Mouse (Mus musculus): ENCODE results near the gene H2-DMb1. TPM values are rescaled to one million over a fixed set of nuclear protein-coding genes. Genes with fewer than 3 reads are reported as not detected.

Gene H2-DMb1
- 2.4 and 3.0 TPM in 2 replicates for total RNA-seq (2021)
- long read RNA-seq, transcript H2-DMb1-201 (6 exons, 1,404 nt), result major isoform, 9 of 10 reads
- long read RNA-seq, partial matches to known transcripts, result 0 of 10 reads
- long read RNA-seq, other reads (novel, unspliced or antisense), result 1 of 10 reads

DNA sequence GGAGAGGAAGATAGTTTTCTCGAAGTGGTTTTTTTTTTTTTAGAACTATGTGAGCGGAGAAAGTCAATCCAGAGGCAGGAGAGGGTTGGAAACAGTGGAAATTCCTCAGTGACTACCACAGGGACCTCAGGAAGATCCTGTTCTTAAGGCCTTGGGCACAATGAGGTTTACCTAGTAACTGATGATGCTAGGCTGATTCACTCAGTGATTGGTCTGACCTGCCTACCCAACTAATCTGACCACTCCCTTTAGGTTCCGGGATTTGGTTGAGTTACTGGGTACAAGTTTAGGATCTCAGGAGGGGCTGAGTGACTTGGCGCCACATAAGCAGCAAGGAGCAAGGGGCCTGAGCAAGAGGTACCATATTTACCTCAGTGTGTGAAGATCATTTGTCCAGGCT, at the start of gene H2-DMb1:
Gene H2-DMb1 (plus strand): TSS at position 150 of the 400 bp plus-strand sequence.
- no peak for DNase-seq

DNA sequence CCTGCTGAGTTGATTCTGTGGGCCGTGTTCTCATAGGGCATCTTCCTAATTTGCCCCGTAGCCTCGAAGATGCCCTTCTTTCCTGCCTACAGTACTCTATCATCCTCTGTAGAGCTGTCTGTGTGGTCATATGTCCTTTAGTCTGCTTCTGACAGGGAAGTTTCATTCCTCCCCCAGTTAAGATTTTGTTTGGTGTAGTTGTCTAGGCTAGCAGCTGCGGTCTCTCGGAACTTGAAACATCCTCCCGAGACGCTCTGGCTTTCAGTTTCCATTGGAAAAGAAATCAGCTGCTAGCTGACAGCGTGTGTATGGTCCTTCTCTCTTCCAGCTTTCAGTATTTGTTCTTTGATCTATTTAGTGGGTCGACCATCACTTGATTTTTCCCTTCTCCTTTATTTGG, 48.1 kb upstream of the H2-DMb1 start:
- no peak for DNase-seq

- no peak for DNase-seq
These were observed 46.3 kb upstream of the H2-DMb1 start for GRCm38 (mm10) chr17:34106555-34106954.

DNA sequence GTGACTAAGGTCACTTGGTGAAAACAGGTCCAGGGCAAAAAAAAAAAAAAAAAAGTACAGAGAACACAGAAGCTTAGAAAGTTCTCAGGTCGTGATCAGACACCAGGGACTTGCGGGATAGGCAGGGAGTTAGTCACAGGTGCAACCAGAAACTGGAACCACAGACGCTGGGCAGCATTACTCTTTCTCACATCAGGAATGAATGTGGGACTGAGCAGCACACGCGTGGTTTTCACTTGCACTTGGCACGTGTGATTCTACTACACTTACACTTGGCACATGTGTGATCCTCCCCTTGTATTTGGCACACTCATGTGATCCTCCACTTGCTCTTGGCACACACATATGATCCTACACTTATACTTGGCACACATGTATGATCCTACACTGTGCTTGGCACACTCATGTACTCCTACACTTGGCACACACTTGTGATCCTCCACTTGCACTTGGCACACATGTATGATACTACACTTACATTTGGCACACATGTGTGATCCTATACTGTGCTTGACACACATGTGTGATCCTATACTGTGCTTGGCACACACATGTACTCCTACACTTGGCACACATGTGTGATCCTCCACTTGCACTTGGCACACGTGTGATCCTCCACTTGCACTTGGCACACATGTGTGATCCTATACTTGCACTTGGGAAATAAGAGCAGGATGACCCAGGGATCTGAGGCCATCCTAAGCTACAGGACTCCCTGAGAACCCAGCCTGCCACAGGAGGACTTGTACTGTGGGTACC, 45.6 kb upstream of the H2-DMb1 start:
- DNase-seq, result no peak

- DNase-seq, result no peak
These were observed 44.4 kb upstream of the H2-DMb1 start for GRCm38 (mm10) chr17:34108460-34108859.

DNA sequence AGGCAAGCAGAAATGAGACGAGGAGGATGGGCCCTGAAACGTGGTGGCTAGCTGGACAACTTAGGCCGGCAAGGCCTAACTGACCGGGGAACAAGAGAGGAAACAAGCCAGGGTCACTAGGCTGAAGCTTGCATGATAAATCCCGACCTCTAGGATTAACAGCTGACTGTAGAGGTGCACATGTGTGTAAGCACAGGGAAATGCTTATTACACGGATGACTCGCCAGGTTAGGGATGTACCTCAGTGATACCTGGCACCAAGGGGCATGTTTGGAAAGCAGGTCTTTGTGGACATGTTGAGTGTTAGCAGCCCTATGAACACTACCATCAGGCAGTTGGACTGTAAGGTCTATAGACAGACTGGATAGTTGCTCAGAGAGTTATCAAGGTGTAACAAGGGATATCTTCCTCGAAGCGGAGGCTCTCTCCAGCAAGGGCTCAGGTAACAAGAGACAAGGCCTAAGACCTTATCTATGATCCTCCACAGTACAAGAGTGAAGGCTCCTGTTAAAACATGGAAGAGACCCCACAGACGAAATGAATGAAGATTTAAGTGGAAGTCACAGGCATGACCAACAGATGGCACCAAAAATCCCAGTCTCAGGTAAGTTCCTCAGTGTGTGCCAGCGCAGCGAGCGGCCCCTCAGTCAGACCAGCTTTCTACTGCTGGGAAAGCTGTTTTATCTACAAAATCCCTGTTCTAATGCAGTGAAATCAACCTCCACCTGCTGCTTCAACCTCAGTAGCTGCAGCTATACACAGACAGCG, 43.6 kb upstream of the H2-DMb1 start:
- no peak for DNase-seq

- no peak for DNase-seq
These were observed 43.1 kb upstream of the H2-DMb1 start for GRCm38 (mm10) chr17:34109806-34110195.

- DNase-seq, result no peak
These were observed 42.6 kb upstream of the H2-DMb1 start for GRCm38 (mm10) chr17:34110309-34110708.

DNA sequence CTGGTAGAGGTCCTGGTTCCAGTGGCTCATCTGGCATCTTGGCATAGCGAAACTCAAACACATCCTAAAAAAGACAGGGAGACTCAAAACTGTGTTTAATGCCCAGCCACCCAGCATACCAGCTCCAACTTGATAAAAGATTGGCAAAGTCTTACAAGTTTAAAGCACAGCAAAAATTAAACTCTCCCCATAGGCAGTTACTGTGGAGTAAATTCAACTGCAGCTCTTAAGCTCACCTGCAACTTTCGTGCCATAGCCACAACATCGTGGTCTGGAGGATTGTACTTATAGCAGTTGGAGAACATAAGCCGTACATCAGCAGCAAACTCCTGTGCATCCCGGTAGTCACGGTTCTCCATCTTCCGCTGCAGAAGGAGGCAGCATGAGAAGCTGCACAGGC, 38.8 kb upstream of the H2-DMb1 start:
- DNase-seq, result no peak

- DNase-seq, result no peak
These were observed 36.0 kb upstream of the H2-DMb1 start for GRCm38 (mm10) chr17:34116736-34117370.

- no peak for DNase-seq
These were observed 35.3 kb upstream of the H2-DMb1 start for GRCm38 (mm10) chr17:34117421-34118112.

DNA sequence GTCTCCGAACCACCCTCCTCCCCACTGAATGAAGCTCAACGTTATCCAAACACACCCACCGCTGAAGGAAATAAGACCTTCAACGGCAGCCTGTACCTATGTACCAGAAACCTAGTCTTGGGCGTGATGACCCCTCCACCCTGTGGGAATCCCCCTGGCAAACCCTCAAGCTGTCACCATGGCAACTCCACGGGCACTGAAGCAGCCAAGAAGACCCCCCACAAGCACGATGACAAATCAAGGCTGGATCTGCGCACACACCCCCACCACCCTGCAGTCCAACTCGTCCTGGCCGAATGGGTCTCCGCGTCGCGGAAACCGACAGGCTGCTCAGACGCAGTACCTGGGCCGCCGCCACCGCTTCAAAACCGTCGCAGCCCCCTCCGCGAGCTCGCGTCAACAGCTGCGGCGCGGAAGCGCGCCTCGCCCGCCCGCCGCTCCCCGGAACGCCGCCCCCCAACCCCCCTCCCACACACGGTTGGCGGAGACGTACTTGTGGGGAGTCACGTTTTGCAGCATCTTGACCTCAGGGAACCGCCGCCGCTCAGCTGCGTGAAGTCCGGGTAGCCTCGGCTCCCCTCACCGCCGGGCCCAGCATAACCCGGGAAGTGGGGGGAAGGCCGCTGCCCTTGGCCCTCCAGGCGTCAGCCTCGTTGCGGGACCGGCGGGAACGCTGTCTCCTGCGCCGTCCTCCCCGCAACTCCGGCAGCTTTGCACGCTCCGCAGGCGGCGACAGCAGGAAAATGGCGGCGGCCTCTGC, 34.6 kb upstream of the H2-DMb1 start:
- peak; percentile 48 for DNase-seq

DNA sequence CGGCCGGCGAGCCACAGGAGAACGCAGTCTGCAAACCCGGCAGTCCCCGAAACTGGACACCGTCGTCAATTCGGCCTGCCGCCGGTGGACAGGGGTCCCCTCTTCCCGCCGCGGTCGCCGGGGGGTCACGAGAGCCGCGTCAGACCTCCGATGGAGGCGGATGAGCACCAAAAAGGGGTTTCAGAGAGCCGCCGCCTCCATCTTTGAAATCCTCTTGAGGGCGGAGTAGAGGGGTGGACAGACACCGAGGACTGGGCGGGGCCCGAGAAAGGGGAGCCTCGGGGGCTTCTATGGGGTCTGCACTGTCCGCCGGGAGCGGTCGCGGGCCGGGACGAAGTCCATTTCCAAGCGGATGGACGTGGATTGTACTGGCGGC, 34.0 kb upstream of the H2-DMb1 start:
- DNase-seq, result no peak

GRCm38 (mm10) chr17:34119249-34120179, 33.4 kb upstream of the H2-DMb1 start, which contains the start of gene H2-DMa:
H2-DMa (plus strand) TSS chr17:34119541.
- DNase-seq, result peak; percentile 97

DNA sequence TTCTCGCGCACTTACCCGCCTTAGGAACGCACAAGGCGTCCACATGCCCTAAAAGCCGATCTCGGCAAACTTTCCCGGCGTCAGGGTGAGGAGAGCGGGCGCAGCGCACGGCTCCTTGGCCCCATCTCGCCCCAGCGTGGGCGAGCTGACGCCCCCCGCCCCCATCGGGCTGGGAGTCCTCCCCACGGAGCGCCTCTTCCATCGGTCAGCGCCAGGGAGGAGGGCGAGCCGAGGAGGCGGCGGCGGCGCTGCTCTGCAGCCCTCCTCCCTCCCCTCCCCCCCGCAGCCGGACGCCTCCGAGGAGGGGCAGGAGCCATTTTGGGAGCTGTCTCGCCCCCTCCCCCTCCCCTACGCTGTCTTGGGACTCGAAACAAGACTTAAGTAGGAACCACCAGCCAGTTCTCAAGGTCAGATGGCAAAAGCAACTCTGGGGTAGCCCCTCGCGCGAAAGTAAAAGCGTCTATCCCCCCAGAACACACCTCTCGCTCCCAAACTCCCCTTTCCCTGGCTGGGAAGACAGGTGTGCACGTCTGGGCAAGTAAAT, 32.6 kb upstream of the H2-DMb1 start:
- DNase-seq, result peak; percentile 90

DNA sequence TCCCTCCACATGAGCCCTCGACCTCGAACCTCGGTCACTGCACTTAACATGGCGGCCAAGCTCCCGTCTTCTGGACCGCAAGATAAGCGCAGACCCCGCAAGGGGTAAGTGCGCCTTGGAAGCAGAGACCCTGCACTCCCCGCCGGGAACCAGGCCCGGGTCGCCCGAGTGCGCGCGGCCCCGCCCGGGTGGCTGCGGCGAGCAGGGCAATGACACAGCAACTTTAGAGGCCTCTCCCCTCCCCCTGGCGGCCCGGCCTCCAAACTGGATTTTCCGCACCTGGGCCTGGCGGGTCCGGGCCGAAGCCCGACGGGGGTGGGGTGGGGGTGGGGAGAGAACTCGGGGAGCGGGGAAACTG, 32.1 kb upstream of the H2-DMb1 start:
- peak; percentile 82 for DNase-seq

GRCm38 (mm10) chr17:34121172-34121878, 31.5 kb upstream of the H2-DMb1 start:
- DNase-seq, result peak; percentile 85

DNA sequence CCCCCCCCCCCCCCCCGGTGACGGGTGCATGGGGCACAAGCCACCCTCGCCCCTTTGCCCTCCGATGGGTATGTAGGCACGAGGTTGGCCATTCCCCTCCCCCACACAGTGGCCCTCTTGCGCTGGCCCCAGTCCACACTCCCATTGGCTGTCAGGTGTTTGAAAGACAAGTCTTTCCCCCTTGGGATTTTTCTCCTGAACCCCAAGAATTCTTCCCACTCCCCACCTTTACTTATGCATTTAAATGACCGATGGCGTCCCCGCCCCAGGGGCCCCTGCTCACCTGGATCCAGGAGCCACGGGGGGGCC, 31.0 kb upstream of the H2-DMb1 start:
- peak; percentile 62 for DNase-seq

- peak; percentile 97 for DNase-seq
These were observed 30.5 kb upstream of the H2-DMb1 start, which contains the start of gene Brd2 for GRCm38 (mm10) chr17:34122188-34122984. Brd2 (minus strand) TSS chr17:34122634.
